Mouse (Mus musculus) bone marrow macrophage, adult 2 months (primary cell): Measurements from ENCODE around the gene Ngef.

Experiments
- CTCF ChIP-seq: IDR thresholded peaks from 2 replicates; pipeline ENCODE4 v1.5.1; 2012; ENCODE audit warnings: low read depth, mild to moderate bottlenecking, low read length, moderate library complexity
- POLR2A ChIP-seq: IDR thresholded peaks from 2 replicates; pipeline ENCODE4 v1.6.1; 2012; ENCODE audit warnings: mild to moderate bottlenecking, low read depth, low read length, borderline replicate concordance

DNA sequence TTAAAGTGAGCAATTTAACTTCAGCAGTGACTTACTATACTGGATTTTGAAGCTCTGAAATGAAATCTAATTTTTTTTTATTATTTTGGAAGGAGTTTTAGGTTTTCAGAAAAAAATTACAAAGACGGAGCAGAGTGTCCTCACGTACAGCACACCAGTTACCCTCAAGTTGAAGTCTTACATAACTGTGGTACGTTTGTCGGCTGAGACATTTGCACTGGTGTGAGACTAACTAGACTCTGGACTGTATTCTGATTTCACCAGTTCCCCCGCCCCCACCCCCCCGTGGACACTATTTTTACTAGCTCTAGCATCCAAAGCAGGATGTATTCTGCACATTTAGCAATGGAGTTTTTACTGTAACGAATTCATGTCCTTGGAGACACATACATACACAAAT is 26.9 kb upstream of the Ngef start:
- TF ChIP-seq POLR2A (no peak), CTCF (no peak)
